Mouse (Mus musculus) myocyte (in vitro differentiated cells): ENCODE data around the gene Zfp850.

Source experiments
- CEBPB ChIP-seq: IDR thresholded peaks from 2 replicates; pipeline ENCODE4 v1.6.1; 2011; ENCODE audit warnings: mild to moderate bottlenecking, moderate library complexity; ENCODE audit not compliant: poor library complexity, insufficient read depth, severe bottlenecking
- E2F4 ChIP-seq: IDR thresholded peaks from one replicate; pipeline ENCODE4 v1.6.1; 2011; ENCODE audit warnings: mild to moderate bottlenecking, control low read depth, moderate library complexity; ENCODE audit not compliant: insufficient read depth
- MAX ChIP-seq: IDR thresholded peaks from one replicate; pipeline ENCODE4 v1.6.1; 2011; ENCODE audit warnings: low read depth, mild to moderate bottlenecking, control low read depth
- MYOD1 ChIP-seq, 3 experiments: IDR thresholded peaks; one replicate each; pipeline ENCODE4 v1.6.1; 2011; ENCODE audit warnings: control low read depth in 2 of 3, low read depth in 2 of 3, mild to moderate bottlenecking in 2 of 3, moderate library complexity in 1 of 3; ENCODE audit not compliant: insufficient read length in 2 of 3, control insufficient read depth in 1 of 3
- MYOG ChIP-seq, 3 experiments: IDR thresholded peaks; one replicate each; pipeline ENCODE4 v1.6.1; 2011; ENCODE audit warnings: control low read depth in 2 of 3, low read depth in 2 of 3, mild to moderate bottlenecking in 2 of 3; ENCODE audit not compliant: insufficient read length in 2 of 3, control insufficient read depth in 1 of 3, insufficient read depth in 1 of 3
- POLR2A ChIP-seq: IDR thresholded peaks from one replicate; pipeline ENCODE4 v1.6.1; 2011; ENCODE audit warnings: low read depth, mild to moderate bottlenecking, control low read depth, moderate library complexity; ENCODE audit not compliant: insufficient read length
- POLR2AphosphoS2 ChIP-seq: IDR thresholded peaks from one replicate; pipeline ENCODE4 v1.6.1; 2011; ENCODE audit warnings: low read depth, control low read depth; ENCODE audit not compliant: insufficient read length
- SRF ChIP-seq: IDR thresholded peaks from one replicate; pipeline ENCODE4 v1.6.1; 2011; ENCODE audit warnings: low read depth; ENCODE audit not compliant: control insufficient read depth, insufficient read length
- TCF12 ChIP-seq: IDR thresholded peaks from one replicate; pipeline ENCODE4 v1.6.1; 2011; ENCODE audit warnings: mild to moderate bottlenecking, control low read depth; ENCODE audit not compliant: poor library complexity, insufficient read depth, severe bottlenecking
- TCF3 ChIP-seq: IDR thresholded peaks from one replicate; pipeline ENCODE4 v1.6.1; 2011; ENCODE audit warnings: low read depth, control low read depth; ENCODE audit not compliant: insufficient read length
- USF1 ChIP-seq: IDR thresholded peaks from one replicate; pipeline ENCODE4 v1.6.1; 2011; ENCODE audit warnings: low read depth, mild to moderate bottlenecking, control low read depth, moderate library complexity

- TF ChIP-seq CEBPB (no peak), MAX (no peak), POLR2A (no peak), TCF3 (no peak), E2F4 (no peak), TCF12 (no peak), MYOD1 (IDR thresholded peaks at IDR 0.05; ENCODE audit: control insufficient read depth in 1 of 3, insufficient read length in 2 of 3, low read depth in 2 of 3) (no peak), POLR2AphosphoS2 (no peak), USF1 (no peak), MYOG (IDR thresholded peaks at IDR 0.05; ENCODE audit: control insufficient read depth in 1 of 3, insufficient read depth in 1 of 3, insufficient read length in 2 of 3, low read depth in 2 of 3) (no peak), SRF (no peak)
Observed at GRCm38 (mm10) chr7:28014445-28014810, 513 bp upstream of the Zfp850 start.
